Mouse (Mus musculus) activated CD4-positive, CD25-positive, alpha-beta regulatory T cell, adult 4 months (primary cell): ENCODE results near the gene Slc25a30. TPM values are rescaled to one million over a fixed set of nuclear protein-coding genes. Genes with fewer than 3 reads are reported as not detected.
"Not testable (repeated sequence)": the region's sequence is repeated elsewhere in the genome, so short reads cannot be mapped to it uniquely, and the experiment has no call there.

Experiments used
- ATAC-seq: one replicate; pipeline ENCODE4 v1.8.0; 2017
- polyA plus RNA-seq, 2 experiments: library from polyadenylated mRNA; unstranded; fragments of 100-300 nt; shearing (Covaris generic); gene quantifications; one replicate each; pipeline ENCODE4 v1.2.1; 2017

Gene Slc25a30
- polyA plus RNA-seq, 2 experiments from 2014 or later = 19.4 to 22.7 TPM

DNA sequence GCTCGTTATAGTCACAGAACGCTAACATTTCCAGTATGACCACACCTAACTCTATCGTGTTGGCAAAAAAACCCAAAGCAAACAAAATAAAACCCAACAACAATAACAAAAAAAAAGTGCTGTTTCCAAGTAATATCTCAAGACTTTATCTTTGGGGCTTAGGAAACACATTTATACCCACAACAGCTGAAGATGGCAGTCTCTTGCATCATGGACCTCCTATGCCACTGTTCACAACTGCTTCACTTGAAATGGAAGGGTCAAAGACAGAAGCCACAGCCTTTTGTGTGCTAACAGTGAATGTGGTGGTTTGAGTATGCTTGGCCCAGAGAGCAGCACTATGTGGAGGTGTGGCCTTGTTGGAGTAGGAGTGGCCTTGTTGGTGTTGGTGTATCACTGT, 4.5 kb upstream of the Slc25a30 start:
- ATAC-seq = no peak

DNA sequence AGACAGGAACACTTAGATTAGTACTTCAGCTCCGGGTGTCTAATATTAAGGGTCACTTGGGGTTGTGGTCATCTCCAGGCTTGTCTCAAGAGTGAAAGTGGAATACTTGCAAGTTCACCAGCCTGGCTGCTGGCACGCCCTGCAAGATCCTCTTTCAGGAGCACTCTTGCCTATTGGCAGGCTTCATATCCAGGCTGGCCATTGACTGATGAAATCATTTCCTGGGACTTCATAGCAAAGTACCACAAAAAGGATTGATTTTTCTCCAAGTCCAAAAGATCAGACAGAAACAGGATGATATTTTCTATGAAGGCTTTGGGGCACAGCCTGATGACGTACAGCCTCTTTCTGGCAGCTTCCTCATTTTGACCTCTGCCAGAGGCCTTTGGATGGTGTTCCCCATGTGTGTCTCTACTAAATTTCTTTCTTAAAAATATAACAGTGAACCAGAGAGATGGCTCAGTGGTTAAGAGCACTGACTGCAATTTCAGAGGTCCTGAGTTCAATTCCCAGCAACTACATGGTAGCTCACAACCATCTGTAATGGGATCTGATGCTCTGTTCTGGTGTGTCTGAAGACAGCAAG, 3.7 kb upstream of the Slc25a30 start:
- ATAC-seq = no peak

DNA sequence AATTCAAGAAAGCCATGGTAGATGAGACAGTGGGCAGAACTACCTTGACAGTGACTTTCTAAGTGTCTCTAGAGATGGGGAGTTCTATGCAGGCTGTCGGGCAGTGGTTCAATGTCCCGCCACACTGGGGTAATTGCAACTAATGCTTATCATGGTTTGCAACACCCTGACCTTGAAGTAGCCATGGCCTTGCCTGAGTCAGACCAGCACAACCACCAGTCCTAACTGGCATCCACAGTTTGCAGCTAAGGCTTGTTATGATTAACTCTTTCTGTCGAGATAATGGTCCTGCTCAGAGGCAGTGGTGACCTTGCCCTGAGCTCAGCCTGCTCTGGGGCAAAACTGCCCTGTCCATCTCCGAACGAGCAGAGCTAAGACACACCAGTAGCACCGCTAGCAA, 2.5 kb upstream of the Slc25a30 start:
- ATAC-seq = no peak

DNA sequence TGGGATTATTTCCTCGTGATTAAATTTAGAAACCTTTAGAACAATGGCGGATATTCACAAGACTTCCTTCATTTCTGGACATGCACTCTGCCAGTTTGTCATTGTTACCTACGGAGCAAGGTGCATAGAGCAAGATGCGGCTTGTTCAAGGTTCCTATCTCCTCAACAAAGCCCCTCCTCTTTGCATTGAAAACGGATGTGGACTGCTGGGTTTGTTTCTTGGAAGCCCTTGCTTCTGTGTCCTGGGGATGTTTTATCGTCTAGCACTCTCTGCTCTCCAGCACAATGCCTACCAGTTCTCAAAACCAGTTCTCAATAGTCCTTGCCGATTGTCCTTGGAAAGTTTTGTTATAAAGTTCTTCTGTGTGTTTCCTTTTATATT, 948 bp upstream of the Slc25a30 start:
- ATAC-seq = no peak

DNA sequence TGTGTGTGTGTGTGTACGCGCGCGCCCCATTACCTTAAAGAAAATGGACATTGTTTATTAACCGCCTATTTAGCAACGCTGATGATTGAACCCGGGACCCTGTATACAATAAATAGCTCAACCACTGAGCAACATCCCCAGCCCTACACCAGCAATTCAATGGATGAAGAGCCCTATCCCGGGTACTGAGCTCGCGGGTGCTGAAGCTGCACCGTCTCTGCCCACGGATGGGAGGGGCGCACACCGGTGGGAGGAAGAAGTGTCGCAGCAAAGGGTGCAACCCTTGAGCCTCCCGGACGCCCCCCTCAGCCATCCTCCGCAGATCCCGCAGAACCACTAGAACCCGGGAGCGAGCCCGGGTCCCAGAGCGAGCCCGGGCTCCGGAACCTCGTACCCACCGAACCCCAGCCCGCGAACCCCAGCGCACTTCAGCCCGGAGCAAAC, 391 bp downstream of the Slc25a30 start:
- ATAC-seq = peak; percentile 53

DNA sequence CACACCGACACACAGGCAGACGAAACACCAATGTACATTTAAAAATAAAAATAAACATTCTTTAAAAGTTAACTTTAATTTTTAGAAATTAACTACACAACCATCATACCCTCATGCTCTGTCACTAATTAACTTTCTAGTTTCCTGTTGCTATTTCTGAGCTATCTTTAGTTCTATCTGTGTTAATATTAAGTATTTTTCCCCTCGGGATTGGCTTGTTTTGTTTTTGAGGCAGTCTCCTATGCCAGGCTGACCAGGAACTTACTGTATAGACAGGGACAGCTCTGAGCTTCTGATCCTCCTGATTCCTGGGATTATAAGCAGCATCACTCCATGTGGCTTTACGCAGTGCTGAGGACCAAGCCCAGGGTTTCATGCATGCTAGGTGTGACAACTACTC, 6.9 kb downstream of the Slc25a30 start:
- ATAC-seq = no peak

DNA sequence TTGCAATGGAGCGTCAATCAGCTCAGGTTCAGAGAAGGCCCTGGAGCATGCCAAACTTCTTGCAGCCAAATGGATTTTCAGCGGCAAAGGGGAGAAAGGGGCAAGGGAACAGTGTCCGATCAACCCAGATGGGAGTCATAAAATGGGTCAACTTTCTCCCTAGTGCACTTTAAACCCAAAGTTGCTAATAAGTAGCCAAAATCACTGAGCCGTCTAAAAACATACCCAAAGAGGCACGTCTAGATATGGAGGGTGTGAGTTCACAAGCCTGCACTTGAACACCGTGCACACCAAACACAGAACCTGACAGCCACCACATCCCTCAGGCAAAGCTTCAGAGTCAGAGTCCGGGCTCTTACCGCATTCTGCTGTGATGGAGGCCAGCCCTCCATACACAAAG, 10.2 kb downstream of the Slc25a30 start:
- ATAC-seq = no peak

DNA sequence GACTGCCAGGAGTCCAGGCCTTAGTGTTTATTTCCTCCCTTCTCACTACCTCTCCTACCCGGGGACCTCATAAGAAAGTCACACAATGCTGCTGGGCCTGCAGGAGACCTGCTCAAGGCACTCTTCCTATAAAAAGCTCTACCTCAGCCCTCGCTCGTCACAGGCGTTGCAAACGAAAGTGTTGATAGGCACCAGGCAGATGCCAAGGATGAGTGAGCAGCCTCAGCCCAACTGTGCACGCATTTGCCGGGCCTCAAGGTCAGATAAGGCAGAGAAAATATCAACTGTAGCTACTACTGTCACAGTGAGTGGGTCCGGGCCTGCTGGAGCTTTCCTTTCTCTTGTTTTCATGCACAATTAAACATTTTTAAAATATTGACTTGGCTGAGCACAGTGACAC, 13.4 kb downstream of the Slc25a30 start:
- no peak for ATAC-seq

DNA sequence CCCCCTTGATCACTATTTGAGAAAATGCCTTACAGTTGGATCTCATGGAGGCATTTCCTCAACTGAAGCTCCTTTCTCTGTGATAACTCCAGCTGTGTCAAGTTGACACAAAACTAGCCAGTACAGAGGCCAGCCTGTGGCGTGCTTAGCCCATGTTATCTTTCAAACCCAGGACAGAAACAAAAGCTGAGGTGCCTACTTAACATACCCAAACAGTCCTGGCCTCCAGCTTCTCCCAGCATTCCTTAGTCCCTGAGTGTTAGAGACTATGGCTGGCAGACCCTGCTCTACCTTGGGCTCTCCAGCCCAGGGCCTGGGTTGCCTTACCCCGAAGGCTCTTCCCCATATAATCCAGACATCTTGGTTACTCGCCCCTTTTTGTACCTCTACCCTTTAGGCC, 14.4 kb downstream of the Slc25a30 start:
- not testable (repeated sequence) for ATAC-seq

DNA sequence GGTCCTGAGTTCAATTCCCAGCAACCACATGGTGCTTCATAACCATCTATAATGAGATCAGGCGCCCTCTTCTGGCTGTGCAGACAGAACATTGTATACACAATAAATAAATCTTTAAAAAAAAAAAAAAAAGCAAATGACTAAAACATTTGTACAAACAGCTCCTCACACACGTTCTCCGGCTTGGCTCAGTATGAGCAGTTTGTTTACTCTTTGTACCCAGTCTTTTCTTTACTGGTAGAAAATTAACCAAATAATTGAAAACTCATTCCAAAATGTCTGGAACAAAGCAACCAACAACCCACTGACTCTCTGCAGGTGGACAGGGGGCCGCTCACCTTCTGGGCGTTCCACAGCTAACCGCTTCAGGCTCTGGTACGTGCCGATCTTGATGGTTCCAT, 15.7 kb downstream of the Slc25a30 start:
- ATAC-seq = no peak

DNA sequence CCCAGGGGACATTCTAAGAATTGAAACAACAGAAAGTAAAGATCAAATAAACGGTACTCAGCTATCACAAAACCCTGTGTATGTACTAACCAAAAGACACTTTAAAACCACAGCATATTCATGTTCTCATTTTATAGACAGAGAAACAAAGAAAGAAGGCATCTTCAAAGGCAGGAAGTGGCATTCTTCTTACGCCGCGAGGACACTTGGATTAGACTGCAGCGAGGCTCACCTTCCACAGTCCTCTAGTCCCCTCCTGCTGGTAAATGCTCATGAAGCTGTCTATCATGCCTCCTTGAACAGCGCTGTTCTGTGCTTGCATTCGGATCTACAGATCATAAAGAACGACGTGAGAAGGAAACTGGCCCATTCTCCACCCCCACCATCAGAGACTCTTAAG, 17.5 kb downstream of the Slc25a30 start:
- peak; percentile 92 for ATAC-seq

DNA sequence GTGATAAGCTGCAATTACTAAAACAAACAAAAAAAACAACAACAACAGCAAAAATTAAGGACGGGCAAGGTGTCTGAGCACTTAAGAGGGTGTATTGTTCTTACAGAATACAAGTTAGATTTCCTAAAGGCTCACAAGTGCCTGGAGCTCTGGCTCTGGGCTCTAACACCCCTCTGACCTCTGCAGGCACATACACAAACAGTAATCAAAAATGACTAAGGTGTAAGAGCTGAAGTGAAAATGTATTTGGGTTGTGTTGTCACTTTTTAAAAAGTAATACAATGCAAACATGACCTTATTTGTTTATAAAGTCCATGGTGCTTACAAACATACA, 18.6 kb downstream of the Slc25a30 start:
- ATAC-seq = no peak

DNA sequence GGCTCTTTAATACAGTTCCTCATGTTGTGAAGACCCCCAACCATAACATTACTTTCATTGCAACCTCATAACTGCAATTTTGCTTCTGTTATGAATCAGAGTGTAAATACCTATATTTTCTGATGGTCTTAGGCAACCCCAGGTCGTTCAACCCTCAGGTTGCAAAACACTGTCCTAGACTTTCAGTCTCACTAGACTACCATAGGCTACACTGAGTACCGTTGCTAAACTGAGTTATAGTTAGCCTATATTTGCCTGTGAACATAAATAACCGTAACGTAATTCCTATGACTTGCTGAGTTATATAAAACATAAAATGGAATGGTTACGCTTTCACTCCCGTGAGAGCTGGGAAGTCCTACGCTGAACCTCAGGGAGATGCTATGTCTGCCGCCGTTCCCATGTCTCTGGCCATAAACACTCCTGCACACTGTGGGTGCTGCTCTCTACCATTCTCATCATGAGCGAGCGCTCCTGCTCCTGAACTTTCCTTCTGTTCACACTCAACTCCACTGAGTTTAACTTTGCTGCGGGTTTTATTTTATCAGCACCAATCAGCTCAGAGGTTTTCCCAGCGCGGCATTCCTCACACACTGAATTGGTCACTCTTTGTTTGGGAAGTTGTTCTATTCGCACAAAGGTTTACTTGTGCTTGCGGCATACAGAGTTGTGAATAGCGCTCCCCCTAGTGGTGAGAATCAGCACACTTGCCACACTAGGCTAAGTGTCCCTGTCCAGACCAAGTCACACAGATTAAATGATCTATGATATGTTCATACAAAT, 19.2 kb downstream of the Slc25a30 start:
- no peak for ATAC-seq

DNA sequence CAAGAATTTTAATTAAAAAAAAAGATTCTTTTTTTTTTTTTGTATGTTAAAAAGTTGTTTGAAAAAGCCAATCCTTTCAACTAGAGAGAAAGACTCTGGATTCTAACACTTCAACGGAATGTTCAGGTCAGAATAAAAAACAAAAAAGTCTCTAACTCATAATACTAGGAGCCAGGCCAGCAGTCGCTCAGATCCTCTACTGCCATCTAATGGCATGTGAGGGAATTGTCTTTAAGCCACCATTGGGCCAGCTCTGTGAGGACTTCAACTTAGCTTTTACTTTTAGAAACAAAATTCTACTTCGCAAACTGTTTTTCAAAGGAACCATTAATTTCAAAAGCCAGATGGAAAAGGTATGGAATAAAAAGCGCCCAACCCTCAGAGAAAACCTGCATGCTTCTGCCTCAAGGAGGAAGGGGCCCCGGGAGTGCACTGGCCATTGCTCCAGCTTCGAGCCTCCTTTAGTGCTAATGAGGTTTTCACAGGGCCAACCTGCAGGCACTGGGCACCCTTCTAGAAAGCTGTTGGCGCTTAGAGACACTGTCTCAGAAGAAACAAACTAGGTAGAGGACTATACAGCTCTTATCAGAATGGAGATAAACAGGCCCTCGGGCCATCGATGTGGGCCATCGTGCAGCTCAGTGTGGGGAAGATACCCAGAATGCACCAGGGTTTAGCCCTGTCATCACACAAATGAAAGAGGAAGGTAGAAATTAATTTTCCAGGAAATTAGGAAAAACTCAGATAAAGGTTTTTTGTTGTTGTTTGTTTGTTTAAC, 25.6 kb downstream of the Slc25a30 start:
- ATAC-seq = peak; percentile 82

DNA sequence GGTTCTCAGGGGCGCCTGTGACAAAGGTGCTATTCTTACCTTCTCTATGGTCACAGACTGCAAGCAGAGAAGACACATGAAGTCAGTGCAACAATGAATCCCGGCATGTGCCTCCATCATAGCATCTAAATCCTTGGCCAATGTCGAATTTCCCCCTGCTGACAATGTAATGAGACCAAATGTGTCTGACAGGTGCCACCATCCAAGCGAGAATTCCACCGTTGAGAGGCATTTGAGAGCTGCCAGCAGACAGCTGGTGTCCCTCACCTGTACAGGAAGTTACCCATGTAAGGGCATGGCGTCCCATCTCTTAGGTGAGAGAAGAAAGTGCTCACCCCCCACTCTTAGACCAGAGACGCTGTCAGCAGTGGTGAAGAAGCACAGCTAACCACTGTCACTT, 28.4 kb downstream of the Slc25a30 start:
- no peak for ATAC-seq

DNA sequence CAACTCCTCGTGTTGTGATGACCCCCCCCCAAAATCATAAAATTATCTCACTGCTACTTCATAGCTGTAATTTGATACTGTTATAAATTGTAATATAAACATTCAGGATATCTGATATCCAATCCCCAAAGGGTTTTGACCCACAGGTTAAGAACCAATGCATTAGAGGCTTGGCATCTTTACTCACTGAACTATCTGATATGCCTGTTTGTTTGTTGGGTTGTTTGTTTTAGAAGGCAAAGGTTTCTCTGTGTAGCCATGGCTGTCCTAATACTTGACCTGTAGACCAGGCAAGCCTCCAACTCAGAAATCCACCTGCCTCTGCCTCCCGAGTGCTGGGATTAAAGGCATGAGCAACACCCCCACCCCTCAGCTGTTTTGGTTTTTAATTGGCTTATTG, 29.0 kb downstream of the Slc25a30 start:
- no peak for ATAC-seq

DNA sequence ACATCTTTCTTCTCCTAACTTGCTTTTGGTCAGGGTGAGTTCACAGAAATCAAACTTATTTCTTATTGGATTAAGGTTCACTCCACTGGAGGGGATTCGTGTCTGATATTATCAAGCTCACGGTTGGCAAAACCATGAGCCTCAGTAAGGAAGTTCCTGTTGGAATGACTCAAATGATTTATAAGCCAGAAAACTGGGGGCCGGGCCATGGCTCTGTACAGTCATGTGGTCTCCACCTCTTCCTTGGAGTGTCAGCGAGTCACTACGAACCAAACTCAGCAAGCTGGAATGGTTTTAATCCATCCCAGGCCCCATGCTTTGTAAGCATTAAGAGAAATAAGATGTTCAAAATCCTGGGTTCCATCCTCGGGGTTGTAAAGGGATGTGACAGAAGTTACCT, 29.9 kb downstream of the Slc25a30 start:
- no peak for ATAC-seq

DNA sequence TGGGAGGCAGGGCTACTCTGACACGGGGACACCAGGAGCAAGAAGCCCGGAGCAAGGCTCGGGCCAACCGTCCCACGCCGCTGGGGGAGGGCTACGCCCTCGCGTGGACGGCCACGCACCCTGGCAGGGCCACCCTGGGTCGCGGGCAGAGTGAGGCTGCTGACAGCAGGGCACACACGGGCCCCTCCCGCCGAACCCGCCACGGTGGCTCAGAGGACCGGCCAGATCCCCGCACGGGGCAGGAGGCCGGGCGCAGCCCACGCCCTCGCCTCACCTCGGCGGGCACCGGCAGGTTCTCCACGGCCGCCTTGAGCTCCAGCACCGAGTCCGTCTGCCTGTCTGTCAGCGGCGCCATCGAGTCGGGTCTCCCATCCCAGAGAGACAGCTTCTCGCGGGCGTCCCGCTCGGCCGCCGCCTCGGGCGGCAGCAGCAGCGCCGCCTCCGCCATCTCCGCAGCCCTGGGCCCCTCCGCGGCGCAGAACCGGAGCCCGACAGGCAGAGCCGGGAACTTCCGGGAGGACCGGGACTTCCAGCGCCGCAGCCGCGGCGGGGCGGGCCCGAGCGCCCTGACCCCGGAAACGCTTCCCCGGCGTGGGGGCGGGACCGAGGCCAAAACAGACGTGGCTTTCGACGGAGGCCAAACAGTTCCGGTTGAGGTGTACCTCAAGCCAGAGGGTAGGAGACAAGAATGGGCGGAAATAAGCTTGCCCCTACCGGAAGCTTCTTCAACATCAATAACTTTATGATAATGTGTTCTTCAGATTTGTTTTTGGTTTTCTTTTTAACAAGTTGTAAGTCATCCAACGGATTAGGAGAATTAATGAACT, 32.6 kb downstream of the Slc25a30 start, which contains the start of gene Cog3:
Cog3 (minus strand) TSS at position 527 of the 827 bp plus-strand sequence.
- ATAC-seq = peak; percentile 97

DNA sequence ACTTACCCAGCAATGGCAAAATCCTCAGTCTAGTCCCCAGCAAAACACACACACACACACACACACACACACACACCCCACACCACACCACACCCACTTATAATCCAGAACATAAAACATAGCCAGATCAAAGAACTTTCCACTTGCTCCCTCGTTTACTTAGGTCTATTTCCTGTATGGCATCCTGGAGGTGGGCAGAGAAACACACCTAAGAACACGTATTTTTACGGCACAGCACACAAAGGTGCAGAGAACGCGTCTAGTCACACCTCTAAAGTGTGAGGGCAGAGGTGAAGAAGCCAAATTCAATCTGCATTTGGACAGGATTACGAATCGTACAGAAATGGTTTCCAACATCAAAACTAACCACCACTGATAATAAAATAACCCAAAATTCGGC, 33.6 kb downstream of the Slc25a30 start:
- peak; percentile 15 for ATAC-seq

DNA sequence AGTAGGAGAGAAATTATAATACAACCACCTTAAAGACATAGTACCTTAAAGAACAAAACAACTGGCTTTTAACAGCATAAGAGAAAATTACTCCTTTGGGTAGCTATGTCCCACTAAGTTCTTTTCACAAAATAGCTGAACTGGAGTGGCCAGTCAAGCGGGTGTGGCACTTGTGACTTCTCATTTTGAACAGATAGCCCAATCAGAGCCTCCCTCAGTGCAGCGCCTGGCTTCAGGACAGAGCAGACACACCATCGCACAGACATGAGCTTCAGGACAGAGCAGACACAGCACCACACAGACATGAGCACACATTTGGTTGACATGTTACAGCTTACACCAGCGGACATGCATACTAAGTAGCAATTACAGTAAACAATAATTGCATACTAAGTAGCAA, 35.8 kb downstream of the Slc25a30 start:
- ATAC-seq = no peak

DNA sequence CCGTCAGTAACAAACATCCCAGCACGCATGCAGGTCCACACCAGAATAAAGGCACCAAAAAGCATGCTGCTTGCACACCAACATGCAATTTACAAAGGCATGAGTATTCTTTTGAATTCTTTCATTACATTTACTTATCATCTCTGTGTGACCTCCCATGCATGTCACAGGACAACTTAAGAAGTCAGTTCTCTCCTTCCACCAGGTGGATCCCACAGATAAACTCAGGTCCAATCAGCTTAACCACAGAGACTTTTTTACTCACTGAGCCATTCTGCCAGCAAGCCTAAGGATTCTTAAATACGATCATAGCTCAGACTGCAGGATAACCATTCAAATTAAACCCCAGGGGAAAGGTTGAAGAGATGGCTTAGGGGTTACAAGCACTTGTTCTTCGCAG, 37.7 kb downstream of the Slc25a30 start:
- no peak for ATAC-seq

DNA sequence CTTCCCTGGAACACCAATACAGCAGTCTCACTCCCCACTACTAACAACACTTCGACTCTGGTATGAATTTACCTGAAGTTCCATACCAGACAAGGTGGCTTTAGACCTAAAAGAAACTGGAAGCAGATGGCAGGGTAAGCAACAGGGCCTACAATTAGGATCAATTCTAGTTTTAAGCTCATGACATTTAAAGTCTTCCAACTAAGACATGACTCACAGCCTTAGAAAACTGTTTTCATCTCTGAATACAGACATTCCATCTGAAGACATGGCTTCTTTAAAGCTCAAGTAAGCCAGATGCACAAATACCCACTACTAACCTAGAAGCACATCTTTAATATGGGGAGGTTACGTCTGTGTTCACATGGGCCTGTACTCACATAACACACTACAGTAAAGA, 38.9 kb downstream of the Slc25a30 start:
- no peak for ATAC-seq

DNA sequence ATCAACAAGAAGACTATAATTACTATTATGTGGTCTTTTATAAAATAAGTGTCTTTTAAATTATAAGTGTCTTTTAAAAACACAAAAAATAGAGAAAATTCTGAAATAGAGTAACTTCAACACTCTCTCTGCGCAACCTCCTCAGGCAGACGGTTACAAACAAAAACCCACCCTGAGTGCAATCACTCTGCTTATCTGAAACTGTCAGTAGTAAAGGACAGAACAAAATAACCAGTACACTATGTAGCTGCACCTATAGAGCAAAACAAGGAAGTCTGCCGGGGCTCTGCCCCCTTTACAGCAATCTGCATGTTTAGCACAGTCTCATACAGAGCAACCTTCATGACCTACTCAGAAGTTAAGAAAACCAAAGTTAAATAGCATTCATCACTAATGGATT, 44.9 kb downstream of the Slc25a30 start:
- no peak for ATAC-seq
